Mouse (Mus musculus) forebrain, embryonic 14.5 days (tissue): ENCODE measurements around the gene Sema3f. TPM values are rescaled to one million over a fixed set of nuclear protein-coding genes. Genes with fewer than 3 reads are reported as not detected.

Experiments used
- ATAC-seq: fragments of 200-750 bp; cut with Nextera tagmentation; 2 replicates; pipeline ENCODE4 v1.8.0; 2017; ENCODE audit warnings: mild to moderate bottlenecking, moderate library complexity
- DNase-seq: peaks from one replicate; pipeline ENCODE4 v3.0.0-alpha.2; 2015; ENCODE audit warnings: low spot score
- H3K27ac ChIP-seq: fragments of 300-500 bp; sonication (generic); 2 replicates; pipeline ENCODE4 v1.5.1; 2014; ENCODE audit warnings: low read depth, mild to moderate bottlenecking, control low read depth, low read length, moderate library complexity
- H3K27me3 ChIP-seq: fragments of 300-500 bp; sonication (generic); replicated peaks from 2 replicates; pipeline ENCODE4 v1.6.1; 2014; ENCODE audit warnings: low read length, control low read depth, mixed read lengths; ENCODE audit not compliant: control insufficient read depth, insufficient read depth
- H3K36me3 ChIP-seq: fragments of 300-500 bp; sonication (generic); 2 replicates; pipeline ENCODE4 v1.6.1; 2014; ENCODE audit warnings: low read length, control low read depth; ENCODE audit not compliant: control insufficient read depth, insufficient read depth
- H3K4me1 ChIP-seq: fragments of 300-500 bp; sonication (generic); 2 replicates; pipeline ENCODE4 v1.6.1; 2014; ENCODE audit warnings: antibody characterized with exemption, low read length, control low read depth; ENCODE audit not compliant: control insufficient read depth, insufficient read depth
- H3K4me2 ChIP-seq: fragments of 300-500 bp; sonication (generic); 2 replicates; pipeline ENCODE4 v1.6.1; 2014; ENCODE audit warnings: mild to moderate bottlenecking, control low read depth, low read length
- H3K4me3 ChIP-seq: fragments of 300-500 bp; sonication (generic); 2 replicates; pipeline ENCODE4 v1.5.1; 2014; ENCODE audit warnings: low read depth, low read length, control low read depth
- H3K9ac ChIP-seq: fragments of 300-500 bp; sonication (generic); 2 replicates; pipeline ENCODE4 v1.6.1; 2014; ENCODE audit warnings: mild to moderate bottlenecking, low read length, control low read depth, moderate library complexity
- H3K9me3 ChIP-seq: fragments of 300-500 bp; sonication (generic); replicated peaks from 2 replicates; pipeline ENCODE4 v1.6.1; 2016; ENCODE audit warnings: low read length, control low read depth, mixed read lengths; ENCODE audit not compliant: control insufficient read depth
- WGBS: fragments of 180-500 bp; shearing (Covaris S2); extraction: QIAGEN DNeasy Blood & Tissue Kit; methylation state at CpG from one replicate; pipeline ENCODE4 v1.1.7; 2014; 5-methylcytosine and 5-hydroxymethylcytosine counted together
- polyA plus RNA-seq: library from polyadenylated mRNA; unstranded; fragments of >200 nt; fragmentation: Nextera tagmentation; extraction: Ambion mirVana; gene quantifications from 2 replicates; pipeline ENCODE4 v1.2.1, GENCODE M21; 2014

Sema3f gene
- polyA plus RNA-seq, 1 experiment from 2014 or later: 7.4 TPM

- Histone ChIP-seq H3K27me3 (no peaks in the 10 kb centered on the region), H3K4me2 (no peak overlapping the region), H3K27ac (no peak overlapping the region), H3K9ac (no peak overlapping the region), H3K4me3 (no peak overlapping the region), H3K4me1 (peaks cover 24% of the 10 kb centered on the region), H3K9me3 (no peaks in the 10 kb centered on the region), H3K36me3 (no peaks in the 10 kb centered on the region)
- DNase-seq (no peak), ATAC-seq (no peak)
- WGBS: 84% methylated on average over 4 of the region's 4 CpGs
These were observed 55.7 kb downstream of the Sema3f start for GRCm38 (mm10) chr9:107654585-107654984.

DNA sequence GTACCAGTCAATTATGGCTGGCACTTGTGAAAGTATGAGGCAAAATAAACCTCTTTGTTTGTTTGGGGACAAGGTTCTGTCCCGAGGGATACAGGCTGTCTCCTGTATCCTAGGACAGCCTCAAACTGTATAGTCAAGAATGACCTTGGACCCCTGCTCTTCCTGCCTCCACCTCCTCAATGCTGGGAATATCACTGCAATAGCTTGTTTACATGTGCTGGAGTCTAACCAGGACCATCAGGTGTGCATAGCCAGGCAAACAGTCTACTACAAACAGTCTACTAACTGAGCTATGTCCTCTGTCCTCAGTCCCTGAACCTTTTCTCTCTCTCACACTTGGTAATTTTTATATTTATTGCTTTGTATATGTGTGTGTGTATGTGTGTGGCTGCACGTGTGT, 56.8 kb downstream of the Sema3f start:
- Histone ChIP-seq H3K9me3 (no peaks in the 10 kb centered on the region), H3K9ac (no peak overlapping the region), H3K4me2 (no peak overlapping the region), H3K4me3 (no peak overlapping the region), H3K27ac (no peak overlapping the region), H3K36me3 (no peaks in the 10 kb centered on the region), H3K4me1 (peaks cover 23% of the 10 kb centered on the region), H3K27me3 (no peaks in the 10 kb centered on the region)
- WGBS: 82% methylated on average over 2 of the region's 2 CpGs
- ATAC-seq (no peak), DNase-seq (no peak)

DNA sequence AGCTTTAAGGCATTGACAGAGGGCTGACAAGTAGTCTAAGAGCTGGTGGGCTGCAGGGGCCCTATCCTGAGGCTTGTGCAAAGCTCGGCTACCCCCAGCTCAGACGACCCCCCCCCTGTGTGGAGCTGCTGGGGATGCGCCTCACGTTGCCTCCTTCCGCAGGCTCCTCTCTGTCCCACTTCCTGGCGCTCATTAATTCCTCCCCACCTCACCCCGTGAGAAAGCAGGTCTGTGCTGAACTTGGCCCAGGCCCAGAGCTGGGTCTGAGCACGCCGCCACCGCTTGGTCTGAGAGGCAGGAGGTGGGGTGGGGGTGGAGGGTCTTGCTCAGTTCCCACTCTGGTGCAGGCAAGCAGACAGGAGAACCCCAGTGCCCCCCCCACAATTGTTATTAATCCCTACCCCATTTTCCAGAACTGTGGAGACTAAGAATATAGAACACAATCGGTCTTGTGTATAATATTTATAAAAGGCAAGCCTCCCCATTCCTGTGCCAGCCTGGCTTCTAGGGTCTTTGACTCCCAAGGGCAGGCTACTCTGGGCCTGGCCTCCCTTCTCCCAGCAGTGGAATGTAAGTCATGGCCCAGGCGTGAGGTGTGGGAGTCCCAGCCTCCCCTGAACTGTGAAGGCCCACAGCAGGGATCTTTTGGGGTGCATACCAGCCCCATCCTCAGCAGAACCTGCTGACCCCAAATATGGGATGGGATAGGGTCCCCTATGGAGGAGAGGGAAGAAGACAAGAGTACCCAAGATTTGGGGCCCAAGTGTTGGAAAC, 59.4 kb downstream of the Sema3f start:
- H3K4me1 ChIP-seq: peaks cover 23% of the 10 kb centered on the region
- no peak overlapping the region for H3K4me3 ChIP-seq
- H3K36me3 ChIP-seq: no peaks in the 10 kb centered on the region
- 12% methylated on average over 12 of the region's 12 CpGs for WGBS
- H3K9ac ChIP-seq: no peak overlapping the region
- H3K27ac ChIP-seq: peak overlapping the region; percentile 74
- DNase-seq (peak; percentile 76), ATAC-seq (peak; percentile 86)
- no peaks in the 10 kb centered on the region for H3K27me3 ChIP-seq
- no peak overlapping the region for H3K4me2 ChIP-seq
- H3K9me3 ChIP-seq: no peaks in the 10 kb centered on the region

DNA sequence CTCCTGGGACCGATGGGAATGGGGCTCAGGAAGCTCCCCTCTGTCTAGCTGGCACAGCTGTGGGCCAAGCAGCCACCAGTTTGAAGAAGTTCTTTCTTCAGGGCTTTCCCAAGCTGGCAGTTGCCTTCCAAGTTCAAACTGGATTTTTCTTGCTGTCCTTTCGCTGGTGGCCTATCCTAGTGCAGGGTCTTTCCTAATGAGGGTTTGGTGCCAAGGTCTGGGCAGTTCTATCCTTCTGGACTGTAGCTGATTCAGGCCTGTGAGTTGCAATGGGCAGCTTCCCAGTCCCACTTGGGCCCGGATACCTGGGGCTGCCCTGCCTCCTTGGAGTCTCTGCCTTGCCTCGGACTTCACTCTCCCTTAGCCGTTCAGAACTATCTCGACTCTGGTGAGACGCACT, 60.0 kb downstream of the Sema3f start:
- H3K27ac ChIP-seq: peak overlapping the region; percentile 74
- no peak overlapping the region for H3K4me2 ChIP-seq
- H3K27me3 ChIP-seq: no peaks in the 10 kb centered on the region
- H3K4me1 ChIP-seq: peaks cover 23% of the 10 kb centered on the region
- 53% methylated on average over 7 of the region's 7 CpGs for WGBS
- no peak for DNase-seq
- H3K4me3 ChIP-seq: no peak overlapping the region
- H3K9me3 ChIP-seq: no peaks in the 10 kb centered on the region
- H3K36me3 ChIP-seq: no peaks in the 10 kb centered on the region
- ATAC-seq: no peak
- no peak overlapping the region for H3K9ac ChIP-seq

DNA sequence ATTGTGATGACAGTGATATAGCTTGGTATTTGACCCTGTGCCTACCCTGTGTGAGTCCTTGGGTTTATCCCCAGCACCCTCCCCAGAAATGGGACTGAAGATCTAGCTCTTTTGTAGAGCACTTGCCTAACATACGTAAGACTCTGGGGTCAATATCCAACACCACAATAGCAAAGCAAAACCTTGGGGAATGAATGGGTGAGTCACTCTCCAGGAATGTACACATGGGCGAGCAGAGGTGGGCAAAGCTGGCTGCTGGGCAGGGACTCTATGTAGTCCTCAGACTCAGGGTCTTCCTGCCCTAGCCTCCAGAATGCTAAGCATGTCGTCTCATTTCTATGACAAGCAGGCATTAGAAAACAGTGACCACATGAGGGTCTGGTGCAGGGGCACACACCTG, 61.5 kb downstream of the Sema3f start:
- H3K4me1 ChIP-seq: peaks cover 28% of the 10 kb centered on the region
- H3K36me3 ChIP-seq: no peaks in the 10 kb centered on the region
- 0 out of 2 replicates have a peak, but pooled peaks cover 2% of the 10 kb centered on the region for H3K27me3 ChIP-seq
- DNase-seq (no peak), ATAC-seq (no peak)
- no peaks in the 10 kb centered on the region for H3K9me3 ChIP-seq
- H3K4me3 ChIP-seq: no peak overlapping the region
- no peak overlapping the region for H3K4me2 ChIP-seq
- no peak overlapping the region for H3K27ac ChIP-seq
- WGBS: 72% methylated on average over 3 of the region's 3 CpGs
- no peak overlapping the region for H3K9ac ChIP-seq

- 81% methylated on average over 6 of the region's 6 CpGs for WGBS
- no peak for ATAC-seq
These were observed 63.3 kb downstream of the Sema3f start for GRCm38 (mm10) chr9:107646975-107647374.

DNA sequence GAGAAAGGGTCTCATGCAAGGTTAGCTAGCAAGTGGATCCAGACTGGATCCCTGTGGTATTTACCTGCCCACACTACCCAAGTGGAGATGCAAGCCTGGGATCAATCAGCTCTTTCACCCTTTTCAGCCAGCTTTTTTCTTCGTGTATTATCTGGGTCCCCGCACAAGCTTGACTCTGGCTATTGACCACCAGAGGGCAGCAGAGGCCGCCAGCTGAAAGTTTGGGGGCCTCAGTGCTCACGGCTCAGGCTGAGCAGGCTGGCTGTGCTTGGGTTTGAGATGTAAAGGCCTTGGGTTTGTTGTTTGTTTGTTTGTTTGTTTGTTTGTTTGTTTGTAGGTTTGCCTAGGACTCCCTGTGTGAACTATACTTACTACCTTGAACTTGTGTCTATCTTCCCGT, 64.7 kb downstream of the Sema3f start:
- Histone ChIP-seq H3K4me2 (no peak overlapping the region), H3K36me3 (no peaks in the 10 kb centered on the region), H3K27ac (no peak overlapping the region), H3K27me3 (0 out of 2 replicates have a peak, but pooled peaks cover 2% of the 10 kb centered on the region), H3K9me3 (no peaks in the 10 kb centered on the region), H3K4me1 (peaks cover 16% of the 10 kb centered on the region), H3K9ac (no peak overlapping the region), H3K4me3 (no peak overlapping the region)
- ATAC-seq (peak; percentile 81), DNase-seq (peak; percentile 91)
- 12% methylated on average over 5 of the region's 5 CpGs for WGBS

More at GRCm38 (mm10) chr9:107646975-107647374, 63.3 kb downstream of the Sema3f start:
- Histone ChIP-seq H3K27me3 (0 out of 2 replicates have a peak, but pooled peaks cover 2% of the 10 kb centered on the region), H3K4me3 (no peak overlapping the region), H3K4me2 (no peak overlapping the region), H3K27ac (no peak overlapping the region), H3K36me3 (no peaks in the 10 kb centered on the region), H3K4me1 (peaks cover 28% of the 10 kb centered on the region), H3K9ac (no peak overlapping the region), H3K9me3 (no peaks in the 10 kb centered on the region)
- DNase-seq: no peak

DNA sequence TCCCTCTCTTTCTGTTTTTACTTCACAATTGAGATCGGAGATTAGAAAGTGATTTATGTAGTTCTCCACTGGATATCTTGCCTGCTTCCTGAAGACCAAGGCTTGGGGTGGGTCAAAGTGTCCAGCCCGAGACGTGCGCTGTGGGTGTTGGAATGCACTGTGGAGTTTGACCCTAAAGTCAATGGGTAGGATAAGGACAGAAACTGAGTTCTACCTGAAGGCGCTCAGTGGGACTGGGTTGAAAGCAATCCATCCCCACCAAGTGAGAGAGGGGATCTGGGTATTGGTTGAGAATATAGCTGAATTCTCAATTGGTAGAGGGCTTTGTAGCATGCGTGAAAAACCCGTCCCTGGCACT, 65.1 kb downstream of the Sema3f start:
- H3K27ac ChIP-seq: no peak overlapping the region
- no peak for ATAC-seq
- no peak overlapping the region for H3K4me3 ChIP-seq
- DNase-seq: no peak
- H3K9me3 ChIP-seq: no peaks in the 10 kb centered on the region
- H3K4me2 ChIP-seq: 0 out of 2 replicates have a peak overlapping the region, but pooled peaks have one; percentile 63
- peak overlapping the region; percentile 64; the same call in 1 of the 2 replicates for H3K9ac ChIP-seq
- H3K27me3 ChIP-seq: 0 out of 2 replicates have a peak, but pooled peaks cover 2% of the 10 kb centered on the region
- peaks cover 12% of the 10 kb centered on the region; the same call in 1 of the 2 replicates for H3K4me1 ChIP-seq
- WGBS: 64% methylated on average over 7 of the region's 7 CpGs
- H3K36me3 ChIP-seq: no peaks in the 10 kb centered on the region

DNA sequence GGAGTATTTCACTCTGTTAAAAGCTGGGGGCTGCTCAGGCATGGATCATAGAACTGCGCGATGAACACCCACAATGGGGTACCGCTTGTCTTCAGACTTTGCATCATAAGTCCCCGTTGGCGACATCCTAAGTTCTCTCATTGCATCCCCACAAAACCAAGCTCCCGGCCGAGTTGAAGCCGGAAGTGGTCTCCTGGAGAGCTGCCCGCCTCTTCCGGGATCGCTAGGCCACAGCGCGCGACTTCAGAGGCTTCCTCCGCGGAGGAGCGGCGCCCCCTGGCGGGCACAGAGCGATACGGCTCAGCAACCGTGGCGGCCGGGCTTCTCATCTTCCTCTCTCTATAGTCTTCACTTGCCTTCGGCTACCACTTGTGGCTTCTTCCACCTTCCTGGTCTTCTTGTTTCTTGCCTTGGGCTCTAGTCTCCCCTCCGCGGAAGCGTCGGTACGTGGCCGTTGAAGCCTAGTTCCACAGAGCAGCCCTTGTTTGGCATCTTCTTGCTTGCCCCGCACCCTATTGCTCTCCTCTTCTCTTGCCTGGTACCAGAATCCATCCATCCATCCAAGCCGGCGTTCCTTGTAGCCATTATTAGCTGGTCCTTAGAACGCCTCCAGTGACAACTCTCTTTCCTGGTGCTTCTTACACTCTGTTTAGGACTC, 65.7 kb downstream of the Sema3f start:
- Histone ChIP-seq H3K4me1 (peaks cover 7% of the 10 kb centered on the region; the same call in 1 of the 2 replicates), H3K9ac (peak overlapping the region; percentile 64), H3K4me2 (peak overlapping the region; percentile 63), H3K4me3 (peak overlapping the region; percentile 31), H3K9me3 (no peaks in the 10 kb centered on the region), H3K36me3 (no peaks in the 10 kb centered on the region), H3K27ac (peak overlapping the region; percentile 61; the same call in 1 of the 2 replicates), H3K27me3 (0 out of 2 replicates have a peak, but pooled peaks cover 2% of the 10 kb centered on the region)
- peak; percentile 95 for DNase-seq
- 5% methylated on average over 35 of the region's 35 CpGs for WGBS
- ATAC-seq: peak; percentile 84
